Mouse (Mus musculus) limb, embryonic 10.5 days (tissue): ENCODE measurements at regions not wholly inside any gene's neighbourhood (a gene's known extent, or its start where the extent isn't known, plus 50 kb on each side); places are given as distances from the start of the nearest gene placed in this dataset.

ENCODE experiments used
- DNase-seq: peaks from one replicate; pipeline ENCODE4 v3.0.0-alpha.2; 2017; ENCODE audit warnings: low spot score
- H3K27ac ChIP-seq: fragments of 300-500 bp; sonication (generic); 2 replicates; pipeline ENCODE4 v1.5.1; 2016; ENCODE audit warnings: mild to moderate bottlenecking
- H3K27me3 ChIP-seq: fragments of 300-500 bp; sonication (generic); 2 replicates; pipeline ENCODE4 v1.6.1; 2016; ENCODE audit warnings: low read depth, mild to moderate bottlenecking; ENCODE audit not compliant: poor library complexity, severe bottlenecking
- H3K36me3 ChIP-seq: fragments of 300-500 bp; sonication (generic); 2 replicates; pipeline ENCODE4 v1.6.1; 2016; ENCODE audit warnings: mild to moderate bottlenecking, moderate library complexity
- H3K4me1 ChIP-seq: fragments of 300-500 bp; sonication (generic); 2 replicates; pipeline ENCODE4 v1.6.1; 2016
- H3K4me3 ChIP-seq: fragments of 300-500 bp; sonication (generic); 2 replicates; pipeline ENCODE4 v1.5.1; 2016; ENCODE audit warnings: mild to moderate bottlenecking, moderate library complexity
- H3K9me3 ChIP-seq: fragments of 300-500 bp; sonication (generic); replicated peaks from 2 replicates; pipeline ENCODE4 v1.6.1; 2016; ENCODE audit warnings: mild to moderate bottlenecking
- WGBS: fragments of 180-500 bp; shearing (Covaris S2); methylation state at CpG from one replicate; pipeline ENCODE4 v1.1.7; 2016; 5-methylcytosine and 5-hydroxymethylcytosine counted together

- no peak for DNase-seq
- Histone ChIP-seq H3K27me3 (no peaks in the 10 kb centered on the region), H3K4me3 (no peak overlapping the region), H3K36me3 (no peaks in the 10 kb centered on the region), H3K9me3 (no peaks in the 10 kb centered on the region), H3K4me1 (no peaks in the 10 kb centered on the region), H3K27ac (no peak overlapping the region)
- 87% methylated on average over 2 of the region's 2 CpGs for WGBS
Measured at GRCm38 (mm10) chr11:31522127-31522526, 149.6 kb downstream of the Bod1 start.

DNA sequence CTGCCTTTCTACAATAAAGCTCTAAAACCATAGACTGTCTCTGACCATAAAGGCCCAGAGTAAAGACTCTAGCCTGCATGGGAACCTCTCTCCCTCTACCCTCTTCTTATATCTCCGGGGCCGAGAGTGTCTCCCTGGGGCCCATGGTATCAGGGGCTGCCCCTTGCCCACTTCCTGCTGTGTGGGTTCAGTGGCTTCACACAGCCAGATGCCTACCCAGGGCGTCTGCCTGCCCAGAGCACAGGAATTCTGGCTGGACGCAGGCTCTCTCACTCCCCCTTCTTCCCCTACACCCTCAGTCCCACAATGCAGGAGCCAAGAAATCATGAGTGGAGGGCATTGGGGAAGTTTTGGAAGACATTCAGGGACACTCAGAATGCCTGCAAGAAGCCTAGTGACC lies 150.8 kb downstream of the Bod1 start:
- no peaks in the 10 kb centered on the region for H3K9me3 ChIP-seq
- H3K27me3 ChIP-seq: no peaks in the 10 kb centered on the region
- 81% methylated on average over 4 of the region's 4 CpGs for WGBS
- no peak overlapping the region for H3K27ac ChIP-seq
- no peak overlapping the region for H3K4me3 ChIP-seq
- no peak for DNase-seq
- no peaks in the 10 kb centered on the region for H3K4me1 ChIP-seq
- H3K36me3 ChIP-seq: no peaks in the 10 kb centered on the region

- no peaks in the 10 kb centered on the region for H3K9me3 ChIP-seq
- no peaks in the 10 kb centered on the region for H3K4me1 ChIP-seq
- no peaks in the 10 kb centered on the region for H3K36me3 ChIP-seq
- no peaks in the 10 kb centered on the region for H3K27me3 ChIP-seq
- 86% methylated on average over 5 of the region's 5 CpGs for WGBS
- H3K27ac ChIP-seq: no peak overlapping the region
- H3K4me3 ChIP-seq: no peak overlapping the region
- no peak for DNase-seq
Measured at GRCm38 (mm10) chr11:31503239-31503916, 133.5 kb upstream of the Stc2 start.

DNA sequence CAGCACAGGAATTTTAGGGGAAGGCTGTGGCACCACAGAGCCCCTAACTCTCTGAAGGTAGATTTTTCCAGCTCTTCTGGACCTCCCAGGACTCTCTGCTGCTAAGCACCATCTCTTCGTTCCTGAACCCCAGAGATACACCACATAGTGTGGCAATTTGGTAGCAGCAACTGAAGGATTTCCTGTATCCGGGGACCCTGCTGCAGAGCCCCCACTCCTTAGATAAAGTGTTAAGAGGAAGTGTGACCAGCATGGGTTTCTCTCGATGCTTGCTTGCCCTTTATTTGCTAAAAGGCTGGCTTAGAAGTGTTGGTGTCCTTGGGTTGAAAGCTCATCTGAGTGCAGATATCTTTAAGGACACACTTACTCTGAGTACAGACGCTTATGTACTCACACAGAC lies 115.6 kb upstream of the Stc2 start:
- no peaks in the 10 kb centered on the region for H3K4me1 ChIP-seq
- H3K36me3 ChIP-seq: no peaks in the 10 kb centered on the region
- no peaks in the 10 kb centered on the region for H3K27me3 ChIP-seq
- no peak for DNase-seq
- WGBS: 78% methylated on average over 4 of the region's 4 CpGs
- H3K27ac ChIP-seq: no peak overlapping the region
- H3K4me3 ChIP-seq: no peak overlapping the region
- no peaks in the 10 kb centered on the region for H3K9me3 ChIP-seq

- 82% methylated on average over 1 of the region's 1 CpGs for WGBS
- no peak overlapping the region for H3K4me3 ChIP-seq
Measured at GRCm38 (mm10) chr11:31481057-31481340, 111.1 kb upstream of the Stc2 start.

GRCm38 (mm10) chr11:31480225-31481056 lies 110.6 kb upstream of the Stc2 start:
- Histone ChIP-seq H3K27ac (no peak overlapping the region), H3K9me3 (no peaks in the 10 kb centered on the region), H3K36me3 (no peaks in the 10 kb centered on the region), H3K4me3 (no peak overlapping the region), H3K4me1 (no peaks in the 10 kb centered on the region), H3K27me3 (no peaks in the 10 kb centered on the region)
- no peak for DNase-seq
- WGBS: 84% methylated on average over 5 of the region's 5 CpGs

More at GRCm38 (mm10) chr11:31481057-31481340, 111.1 kb upstream of the Stc2 start:
- DNase-seq: no peak
- no peaks in the 10 kb centered on the region for H3K9me3 ChIP-seq
- no peak overlapping the region for H3K27ac ChIP-seq
- no peaks in the 10 kb centered on the region for H3K27me3 ChIP-seq
- no peaks in the 10 kb centered on the region for H3K36me3 ChIP-seq
- no peaks in the 10 kb centered on the region for H3K4me1 ChIP-seq

DNA sequence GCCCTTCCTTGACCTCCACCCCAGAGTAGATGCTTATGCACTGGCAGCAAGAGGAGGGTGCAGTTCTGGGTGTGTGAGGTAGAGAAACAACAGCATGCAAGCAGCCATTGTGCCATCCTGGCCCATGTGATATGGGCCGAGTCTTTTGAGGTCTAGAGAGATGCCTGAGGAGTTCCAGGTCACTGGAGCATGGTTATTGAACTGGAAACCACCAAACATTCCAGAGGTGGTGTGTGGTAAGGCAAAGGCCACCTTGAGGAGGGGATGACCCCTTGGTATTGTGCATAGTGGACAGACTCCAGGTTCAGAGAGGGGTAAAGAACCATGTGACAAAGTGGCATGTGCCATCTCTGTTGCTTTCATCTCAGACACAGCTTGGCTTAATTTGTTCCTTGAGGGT lies 107.9 kb upstream of the Stc2 start:
- no peak for DNase-seq
- WGBS: 88% methylated on average over 1 of the region's 1 CpGs
- Histone ChIP-seq H3K36me3 (no peaks in the 10 kb centered on the region), H3K9me3 (no peaks in the 10 kb centered on the region), H3K4me3 (no peak overlapping the region), H3K27me3 (no peaks in the 10 kb centered on the region), H3K4me1 (no peaks in the 10 kb centered on the region), H3K27ac (no peak overlapping the region)

DNA sequence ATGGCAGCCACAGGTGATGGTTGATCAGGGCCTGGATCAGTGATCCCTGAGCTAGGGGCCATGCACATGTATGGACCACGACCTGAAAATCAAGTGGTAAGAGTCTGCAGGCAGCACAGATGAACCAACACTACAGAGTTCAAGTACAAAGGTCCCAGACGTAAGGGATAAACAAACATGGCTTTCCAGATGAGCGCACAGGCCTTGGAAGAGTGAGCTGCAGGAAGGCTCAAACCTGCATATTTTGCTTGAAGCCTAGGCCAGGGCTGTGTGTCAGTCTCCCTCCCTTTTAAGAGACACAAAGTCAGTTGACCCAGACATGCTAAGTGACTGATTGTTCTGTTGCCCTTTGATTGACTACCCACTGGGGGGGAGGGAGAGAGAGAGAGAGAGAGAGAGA lies 107.2 kb upstream of the Stc2 start:
- Histone ChIP-seq H3K36me3 (no peaks in the 10 kb centered on the region), H3K4me1 (no peaks in the 10 kb centered on the region), H3K4me3 (no peak overlapping the region), H3K27ac (no peak overlapping the region), H3K27me3 (no peaks in the 10 kb centered on the region), H3K9me3 (no peaks in the 10 kb centered on the region)
- 83% methylated on average over 3 of the region's 3 CpGs for WGBS
- no peak for DNase-seq

DNA sequence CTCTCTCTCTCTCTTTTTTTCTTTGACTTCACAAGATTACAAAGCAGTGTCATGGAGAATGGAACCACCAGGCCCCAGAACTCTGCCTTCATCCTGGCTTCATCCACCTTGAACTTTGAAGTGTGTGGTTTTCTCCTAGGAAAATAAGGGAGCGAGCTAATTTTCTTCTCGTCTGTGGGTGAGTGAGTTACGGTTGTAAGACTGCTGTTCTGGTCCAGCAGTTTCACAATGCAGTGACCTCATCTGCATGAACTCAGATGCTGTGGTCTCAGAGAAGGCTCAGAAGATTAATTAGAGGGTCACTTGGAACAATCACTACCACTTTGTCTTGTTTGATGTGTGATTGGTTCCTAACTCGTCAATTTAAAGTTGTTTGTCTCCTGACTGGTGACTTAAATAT lies 103.1 kb upstream of the Stc2 start:
- Histone ChIP-seq H3K36me3 (no peaks in the 10 kb centered on the region), H3K9me3 (no peaks in the 10 kb centered on the region), H3K4me1 (no peaks in the 10 kb centered on the region), H3K27ac (no peak overlapping the region), H3K4me3 (no peak overlapping the region), H3K27me3 (no peaks in the 10 kb centered on the region)
- DNase-seq: no peak
- 66% methylated on average over 4 of the region's 4 CpGs for WGBS

DNA sequence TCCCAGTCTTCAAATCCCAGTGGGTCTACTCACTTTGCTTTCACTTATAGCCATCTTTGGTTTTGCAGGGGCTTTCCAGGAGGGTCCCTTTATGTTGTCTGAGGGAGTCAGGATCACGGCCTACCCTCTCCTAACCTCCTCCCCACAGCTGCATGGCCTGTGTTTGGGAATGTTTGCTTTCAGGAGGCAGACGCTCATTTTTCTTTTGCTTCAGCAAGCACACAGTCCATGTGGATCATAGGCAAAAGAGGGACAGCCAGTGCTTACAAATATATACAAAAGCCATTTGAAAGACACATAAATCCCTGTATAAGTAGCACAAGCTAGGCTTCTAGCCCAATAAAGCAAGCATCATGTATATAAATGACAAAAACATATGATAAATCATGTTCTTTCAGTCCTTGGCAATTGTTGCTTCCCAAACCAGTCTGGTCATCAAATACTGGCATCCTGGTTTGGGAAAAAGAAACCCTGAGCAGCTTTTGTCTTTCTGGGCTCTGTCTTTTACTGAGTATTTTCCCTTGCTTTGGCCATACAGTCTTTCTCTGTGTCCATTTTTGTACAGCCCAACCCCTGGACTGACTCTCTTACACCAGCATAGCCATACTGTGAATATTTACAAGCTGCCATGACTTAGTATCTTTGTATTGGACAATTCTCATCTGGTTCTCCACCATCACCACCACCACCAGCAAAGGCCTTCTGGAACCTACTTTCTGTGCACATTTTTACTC lies 101.0 kb upstream of the Stc2 start:
- no peak overlapping the region for H3K4me3 ChIP-seq
- H3K36me3 ChIP-seq: no peaks in the 10 kb centered on the region
- no peak overlapping the region for H3K27ac ChIP-seq
- DNase-seq: no peak
- WGBS: 77% methylated on average over 2 of the region's 2 CpGs
- H3K4me1 ChIP-seq: no peaks in the 10 kb centered on the region
- no peaks in the 10 kb centered on the region for H3K9me3 ChIP-seq
- H3K27me3 ChIP-seq: no peaks in the 10 kb centered on the region

DNA sequence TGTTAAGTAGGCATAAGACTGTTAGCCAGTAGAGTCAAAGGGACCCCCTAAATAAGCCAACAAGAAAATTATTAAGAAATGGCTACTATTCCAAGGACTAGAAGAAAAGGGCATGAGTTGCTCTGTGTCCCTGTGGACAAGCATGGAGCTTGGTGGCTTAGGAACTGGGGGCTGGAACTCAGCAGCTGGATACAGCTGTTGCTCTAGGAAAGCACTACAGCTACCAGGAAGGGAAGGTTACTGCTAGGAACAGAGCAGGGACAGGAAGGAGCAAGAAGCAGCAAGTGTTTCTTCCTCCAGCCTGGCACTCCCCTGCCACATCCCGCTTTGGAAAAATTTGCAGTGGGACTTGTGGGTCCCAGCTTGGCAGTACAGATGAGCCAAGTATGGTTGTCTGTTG lies 95.0 kb upstream of the Stc2 start:
- no peak for DNase-seq
- Histone ChIP-seq H3K27ac (no peak overlapping the region), H3K4me1 (no peaks in the 10 kb centered on the region), H3K4me3 (no peak overlapping the region), H3K9me3 (no peaks in the 10 kb centered on the region), H3K36me3 (no peaks in the 10 kb centered on the region), H3K27me3 (no peaks in the 10 kb centered on the region)
- WGBS: 100% methylated on average over 1 of the region's 1 CpGs

DNA sequence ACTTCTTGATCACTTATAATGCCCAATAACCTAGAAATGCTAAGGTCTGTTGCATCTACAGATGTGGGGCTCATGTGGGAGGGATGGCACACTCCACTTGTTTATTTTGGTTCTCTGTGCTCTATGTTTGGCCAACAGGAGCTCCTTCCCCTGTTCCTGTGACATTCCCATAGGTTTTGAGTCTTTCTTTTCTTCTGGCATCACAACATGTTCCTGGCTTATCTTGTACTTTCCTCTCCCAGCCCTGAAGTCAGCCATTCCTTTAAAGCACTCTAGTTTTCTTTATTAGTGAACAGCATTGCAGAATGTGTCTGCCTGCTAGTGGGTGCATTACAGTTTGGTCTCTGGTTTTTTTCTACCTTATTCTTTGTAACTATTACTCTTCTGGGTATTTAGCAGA lies 92.6 kb upstream of the Stc2 start:
- Histone ChIP-seq H3K9me3 (no peaks in the 10 kb centered on the region), H3K27me3 (no peaks in the 10 kb centered on the region), H3K4me3 (no peak overlapping the region), H3K27ac (no peak overlapping the region), H3K36me3 (no peaks in the 10 kb centered on the region), H3K4me1 (no peaks in the 10 kb centered on the region)
- peak; percentile 9 for DNase-seq

DNA sequence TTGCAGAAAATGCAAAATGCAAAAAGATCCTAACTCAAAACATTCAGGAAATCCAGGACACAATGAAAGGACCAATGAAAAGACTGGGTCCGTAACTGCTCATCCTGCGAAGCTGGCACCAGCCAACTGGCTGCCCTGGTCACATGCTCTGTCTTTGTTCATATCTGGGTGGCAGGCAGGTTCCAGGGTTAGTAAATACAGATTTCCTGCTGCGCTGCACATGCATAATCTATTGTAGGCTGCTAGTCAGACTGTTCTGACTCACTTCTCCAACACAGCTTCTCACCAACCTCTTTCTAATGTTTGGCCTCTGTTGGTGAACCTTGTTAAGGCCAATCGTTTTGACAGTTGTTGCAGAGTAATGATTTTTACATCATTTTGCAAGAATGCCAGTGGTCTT lies 92.0 kb upstream of the Stc2 start:
- no peak for DNase-seq
- Histone ChIP-seq H3K4me3 (no peak overlapping the region), H3K9me3 (no peaks in the 10 kb centered on the region), H3K27me3 (no peaks in the 10 kb centered on the region), H3K4me1 (no peaks in the 10 kb centered on the region), H3K27ac (no peak overlapping the region), H3K36me3 (no peaks in the 10 kb centered on the region)
- 88% methylated on average over 4 of the region's 4 CpGs for WGBS
